Mouse (Mus musculus) embryo, embryonic 10 days (tissue): ENCODE data around the gene Trpc3.
"Not testable (repeated sequence)": the region's sequence is repeated elsewhere in the genome, so short reads cannot be mapped to it uniquely, and the experiment has no call there.

Experiments used
- DNase-seq: peaks from one replicate; pipeline ENCODE4 v3.0.0-alpha.2; 2015; ENCODE audit warnings: low spot score

Gene Trpc3

GRCm38 (mm10) chr3:36599773-36600172 is 90.2 kb downstream of the Trpc3 start:
- DNase-seq: not testable (repeated sequence)

GRCm38 (mm10) chr3:36598811-36599210 is 91.2 kb downstream of the Trpc3 start:
- DNase-seq: no peak

GRCm38 (mm10) chr3:36571827-36572378 is 118.1 kb downstream of the Trpc3 start, which contains the start of gene Ccna2:
Ccna2 (minus strand) TSS chr3:36572150.
- DNase-seq: peak; percentile 98

GRCm38 (mm10) chr3:36571361-36571826 is 118.6 kb downstream of the Trpc3 start:
- peak; percentile 47 for DNase-seq
